Mouse (Mus musculus) lung, postnatal 0 days (tissue): ENCODE data around the gene Spag17. TPM values are rescaled to one million over a fixed set of nuclear protein-coding genes. Genes with fewer than 3 reads are reported as not detected.

Experiments
- ATAC-seq: fragments of 200-750 bp; cut with Nextera tagmentation; 2 replicates; pipeline ENCODE4 v1.8.0; 2017; ENCODE audit warnings: moderate library complexity
- DNase-seq: peaks from one replicate; pipeline ENCODE4 v3.0.0-alpha.2; 2016; ENCODE audit warnings: low spot score
- H3K27ac ChIP-seq: fragments of 300-500 bp; sonication (generic); 2 replicates; pipeline ENCODE4 v1.5.1; 2014; ENCODE audit warnings: antibody characterized with exemption, mild to moderate bottlenecking, low read length, mixed read lengths
- H3K27me3 ChIP-seq: fragments of 300-500 bp; sonication (generic); replicated peaks from 2 replicates; pipeline ENCODE4 v1.6.1; 2014; ENCODE audit warnings: low read length, mixed read lengths; ENCODE audit not compliant: insufficient read depth
- H3K36me3 ChIP-seq: fragments of 300-500 bp; sonication (generic); 2 replicates; pipeline ENCODE4 v1.6.1; 2014; ENCODE audit warnings: low read length, mixed read lengths; ENCODE audit not compliant: insufficient read depth
- H3K4me1 ChIP-seq: fragments of 300-500 bp; sonication (generic); 2 replicates; pipeline ENCODE4 v1.6.1; 2014; ENCODE audit warnings: antibody characterized with exemption, low read depth, low read length, mixed read lengths; ENCODE audit not compliant: insufficient read depth
- H3K4me2 ChIP-seq: fragments of 300-500 bp; sonication (generic); replicated peaks from 2 replicates; pipeline ENCODE4 v1.6.1; 2014; ENCODE audit warnings: low read depth, mild to moderate bottlenecking, low read length, moderate library complexity, mixed read lengths
- H3K4me3 ChIP-seq: fragments of 300-500 bp; sonication (generic); 2 replicates; pipeline ENCODE4 v1.5.1; 2014; ENCODE audit warnings: low read depth, low read length
- H3K9ac ChIP-seq: fragments of 300-500 bp; sonication (generic); replicated peaks from 2 replicates; pipeline ENCODE4 v1.6.1; 2014; ENCODE audit warnings: low read depth, mild to moderate bottlenecking
- H3K9me3 ChIP-seq: fragments of 300-500 bp; sonication (generic); 2 replicates; pipeline ENCODE4 v1.6.1; 2016; ENCODE audit warnings: low read length, mixed read lengths
- CTCF ChIP-seq: IDR thresholded peaks from 2 replicates; pipeline ENCODE4 v1.5.1; 2016; ENCODE audit warnings: antibody characterized with exemption, mild to moderate bottlenecking
- EP300 ChIP-seq: IDR thresholded peaks from 2 replicates; pipeline ENCODE4 v1.6.1; 2016; ENCODE audit warnings: antibody characterized with exemption, mild to moderate bottlenecking, control low read depth
- WGBS: fragments of 180-500 bp; shearing (Covaris S2); extraction: QIAGEN DNeasy Blood & Tissue Kit; methylation state at CpG from one replicate; pipeline ENCODE4 v1.1.7; 2014; 5-methylcytosine and 5-hydroxymethylcytosine counted together
- polyA plus RNA-seq: library from polyadenylated mRNA; unstranded; fragments of >200 nt; fragmentation: Nextera tagmentation; extraction: Ambion mirVana; gene quantifications from 2 replicates; pipeline ENCODE4 v1.2.1, GENCODE M21; 2015

The Spag17 gene
- polyA plus RNA-seq, result 5.9 and 10.1 TPM in 2 replicates

DNA sequence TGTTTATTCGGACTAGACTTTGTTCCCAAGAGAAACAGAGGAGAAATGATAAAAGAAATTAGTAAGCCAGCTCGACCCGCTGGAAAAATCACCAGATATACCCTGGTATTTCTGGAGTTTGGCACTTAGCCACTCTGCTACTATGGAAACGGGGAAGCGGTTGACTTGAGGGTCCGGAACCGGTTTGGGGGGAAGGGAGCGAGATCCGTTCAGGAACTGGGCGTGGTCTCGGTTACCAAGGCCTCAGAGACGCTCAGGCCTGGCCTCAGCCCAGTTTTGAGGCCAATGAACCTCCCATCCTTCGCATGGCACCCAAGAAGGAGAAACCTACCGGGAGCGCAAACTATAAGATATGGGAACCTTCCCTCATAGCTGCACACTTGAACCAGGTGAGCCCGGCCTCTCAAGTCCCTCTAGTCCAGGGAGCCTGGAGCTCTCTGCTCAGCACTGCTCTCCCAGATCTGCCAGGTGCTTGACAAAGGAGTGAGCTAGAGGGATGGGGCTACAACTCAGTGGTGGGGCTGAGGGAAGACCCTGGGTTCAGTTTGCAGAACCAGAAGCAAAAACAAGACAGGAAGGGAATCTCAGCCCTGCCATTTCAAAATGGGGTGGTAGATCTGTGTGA, at the start of gene Spag17:
Gene Spag17, plus strand, starts transcription at position 220 of the 625 bp plus-strand sequence.
- DNase-seq (peak; percentile 67), ATAC-seq (peak; percentile 92)
- TF ChIP-seq EP300, result no peak
- TF ChIP-seq CTCF, result no peak
- Histone ChIP-seq H3K9me3 (no peaks in the 10 kb centered on the region), H3K9ac (no peak within 1 kb of the TSS), H3K27me3 (no peaks in the 10 kb centered on the region), H3K36me3 (no peaks in the 10 kb centered on the region), H3K4me1 (no peaks in the 10 kb centered on the region), H3K27ac (no peak within 1 kb of the TSS), H3K4me3 (no peak within 1 kb of the TSS), H3K4me2 (peak within 1 kb of the TSS; percentile 42)
- 13% methylated on average over 16 of the region's 16 CpGs for WGBS

DNA sequence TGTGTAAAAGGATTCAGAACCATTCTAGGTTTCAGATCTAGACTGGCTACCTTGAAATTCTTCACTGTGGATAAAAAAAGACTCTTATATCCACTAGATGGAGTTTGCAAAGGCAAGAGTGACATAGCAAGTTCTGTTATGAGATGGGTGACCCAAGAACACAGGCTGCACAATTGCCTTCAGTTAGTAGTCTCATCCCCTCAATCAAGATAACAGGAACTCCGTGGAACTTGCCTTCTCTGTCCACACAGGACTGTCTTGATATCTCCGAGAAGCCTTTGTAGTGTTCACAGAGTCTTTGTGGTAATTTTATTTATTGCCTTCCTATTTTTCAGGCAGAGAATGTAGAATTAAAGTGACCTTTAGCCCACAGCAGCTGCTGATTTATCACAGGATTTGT, 42.9 kb upstream of the Spag17 start:
- Histone ChIP-seq H3K27me3 (no peaks in the 10 kb centered on the region), H3K4me1 (no peaks in the 10 kb centered on the region), H3K36me3 (no peaks in the 10 kb centered on the region), H3K9me3 (no peaks in the 10 kb centered on the region), H3K9ac (no peak overlapping the region), H3K4me2 (no peak overlapping the region), H3K27ac (no peak overlapping the region), H3K4me3 (no peak overlapping the region)
- 30% methylated on average over 2 of the region's 2 CpGs for whole genome bisulfite sequencing
- TF ChIP-seq EP300 (no peak), CTCF (no peak)
- no peak for DNase-seq
- no peak for ATAC-seq

DNA sequence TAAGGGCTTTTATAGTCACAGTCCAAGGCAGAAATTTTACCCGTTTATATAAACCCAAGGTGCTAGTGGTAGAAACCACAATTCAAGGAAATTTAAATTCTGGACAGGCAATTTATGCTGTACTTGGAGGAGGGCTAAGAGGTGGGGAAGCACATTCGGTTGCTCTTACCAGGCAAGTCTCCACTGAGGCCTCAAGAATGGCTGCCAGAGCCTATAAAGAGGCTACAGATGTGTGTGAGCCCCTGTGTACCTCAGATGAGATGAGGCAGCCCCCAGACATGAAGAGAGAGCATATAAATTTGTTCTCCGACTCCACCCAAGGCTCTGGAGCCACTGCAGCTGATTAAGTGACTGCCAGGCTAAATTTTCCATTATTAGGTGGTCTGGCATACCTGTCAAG, 42.4 kb upstream of the Spag17 start:
- WGBS, result 66% methylated on average over 3 of the region's 3 CpGs
- H3K4me3 ChIP-seq, result no peak overlapping the region
- H3K9ac ChIP-seq, result no peak overlapping the region
- no peaks in the 10 kb centered on the region for H3K4me1 ChIP-seq
- no peak overlapping the region for H3K4me2 ChIP-seq
- ATAC-seq (no peak), DNase-seq (no peak)
- H3K9me3 ChIP-seq, result no peaks in the 10 kb centered on the region
- H3K36me3 ChIP-seq, result no peaks in the 10 kb centered on the region
- H3K27me3 ChIP-seq, result no peaks in the 10 kb centered on the region
- no peak overlapping the region for H3K27ac ChIP-seq
- TF ChIP-seq EP300 (no peak), CTCF (no peak)

DNA sequence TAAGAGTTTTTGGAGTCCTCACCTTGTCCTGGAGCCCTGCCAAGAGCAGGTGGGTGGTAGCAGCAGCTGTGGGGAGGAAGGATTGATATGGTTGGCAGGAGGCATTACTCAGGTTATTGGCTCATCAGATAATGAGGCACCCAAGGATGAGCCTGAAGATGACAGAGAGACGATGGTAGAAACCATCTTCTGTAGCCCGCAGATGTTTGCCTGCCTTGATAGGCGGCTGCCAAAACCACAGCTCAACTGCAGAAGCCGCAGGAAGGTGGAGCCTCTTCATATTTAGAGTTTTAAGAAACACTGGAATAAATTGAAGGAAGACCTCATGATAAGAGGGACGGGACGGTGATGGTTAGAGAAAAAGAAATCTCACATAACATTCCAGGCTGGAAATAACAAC, 42.0 kb upstream of the Spag17 start:
- H3K4me1 ChIP-seq, result no peaks in the 10 kb centered on the region
- H3K36me3 ChIP-seq, result no peaks in the 10 kb centered on the region
- H3K4me3 ChIP-seq, result no peak overlapping the region
- no peaks in the 10 kb centered on the region for H3K9me3 ChIP-seq
- no peak overlapping the region for H3K4me2 ChIP-seq
- no peak overlapping the region for H3K9ac ChIP-seq
- no peak overlapping the region for H3K27ac ChIP-seq
- DNase-seq (no peak), ATAC-seq (no peak)
- TF ChIP-seq CTCF, result no peak
- TF ChIP-seq EP300, result no peak
- 71% methylated on average over 6 of the region's 6 CpGs for WGBS
- no peaks in the 10 kb centered on the region for H3K27me3 ChIP-seq

DNA sequence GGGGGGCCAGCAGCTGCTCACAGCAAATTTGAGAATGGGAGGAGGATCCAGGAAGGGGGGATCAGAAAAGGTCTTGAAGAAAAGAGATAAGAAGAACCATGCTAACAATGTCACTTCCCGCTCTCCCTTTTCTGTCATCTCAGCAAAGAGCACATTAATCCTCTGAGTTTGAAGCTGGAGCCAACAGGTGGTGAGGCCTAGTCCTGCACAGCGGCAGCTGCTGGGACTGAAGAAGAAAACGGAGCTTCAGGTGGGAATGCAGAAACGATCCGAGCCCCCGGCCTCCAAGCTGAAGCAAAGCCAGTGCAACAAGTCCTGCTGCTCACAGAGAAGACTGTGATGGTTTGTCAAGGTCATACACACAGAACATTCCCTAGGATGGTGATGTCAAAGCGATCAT, 34.3 kb upstream of the Spag17 start:
- no peak overlapping the region for H3K27ac ChIP-seq
- no peak overlapping the region for H3K4me3 ChIP-seq
- no peaks in the 10 kb centered on the region for H3K36me3 ChIP-seq
- no peak overlapping the region for H3K9ac ChIP-seq
- no peak for DNase-seq
- WGBS, result 43% methylated on average over 7 of the region's 7 CpGs
- TF ChIP-seq EP300 (no peak), CTCF (no peak)
- H3K4me2 ChIP-seq, result no peak overlapping the region
- no peaks in the 10 kb centered on the region for H3K4me1 ChIP-seq
- ATAC-seq, result no peak
- no peaks in the 10 kb centered on the region for H3K9me3 ChIP-seq
- H3K27me3 ChIP-seq, result no peaks in the 10 kb centered on the region

DNA sequence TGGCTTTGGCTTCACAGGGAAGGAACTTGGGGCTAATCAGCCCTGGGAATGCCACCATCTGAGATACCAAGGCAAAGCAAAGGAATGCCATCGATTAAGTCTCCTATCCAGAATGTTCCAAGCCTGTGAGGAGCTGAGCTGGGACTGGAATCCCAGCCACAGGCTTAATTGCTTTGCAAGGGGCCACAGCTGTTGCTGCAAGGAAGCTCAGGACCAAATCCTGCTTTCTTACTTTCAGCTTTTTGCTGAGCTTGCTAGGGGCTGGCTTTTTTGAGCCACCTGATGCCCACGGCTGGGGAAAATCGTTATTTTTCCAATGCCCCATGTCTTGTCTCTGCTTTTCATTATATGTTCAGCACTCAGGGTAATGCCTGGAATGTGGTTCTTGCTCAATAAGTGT, 30.6 kb upstream of the Spag17 start:
- TF ChIP-seq EP300, result no peak
- no peak for TF ChIP-seq CTCF
- Histone ChIP-seq H3K27ac (no peak overlapping the region), H3K4me3 (no peak overlapping the region), H3K4me1 (no peaks in the 10 kb centered on the region), H3K4me2 (no peak overlapping the region), H3K9ac (no peak overlapping the region), H3K27me3 (no peaks in the 10 kb centered on the region), H3K36me3 (no peaks in the 10 kb centered on the region), H3K9me3 (no peaks in the 10 kb centered on the region)
- 69% methylated on average over 3 of the region's 3 CpGs for WGBS
- ATAC-seq, result no peak
- DNase-seq, result no peak

DNA sequence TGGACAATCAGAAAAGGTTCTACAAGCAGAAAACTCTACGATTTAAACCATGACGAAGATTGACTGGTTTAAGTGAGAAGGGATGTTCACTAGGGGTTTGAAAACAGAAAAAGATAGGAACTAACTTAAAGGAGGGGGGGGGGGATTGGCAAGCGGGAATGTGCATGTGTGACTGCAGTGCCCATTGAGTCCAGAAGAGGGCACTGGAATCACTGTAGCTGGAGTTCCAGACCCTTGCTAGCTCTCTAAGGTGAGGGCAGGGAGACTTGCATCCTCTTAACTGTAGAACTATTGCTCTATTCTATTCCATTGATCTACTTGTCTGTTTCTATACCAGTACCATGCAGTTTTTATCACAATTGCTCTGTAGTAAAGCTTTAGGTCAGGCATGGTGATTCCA, 26.3 kb upstream of the Spag17 start:
- ATAC-seq (no peak), DNase-seq (no peak)
- TF ChIP-seq CTCF (peak; percentile 52), EP300 (no peak)
- Histone ChIP-seq H3K9ac (no peak overlapping the region), H3K27ac (no peak overlapping the region), H3K4me1 (no peaks in the 10 kb centered on the region), H3K9me3 (no peaks in the 10 kb centered on the region), H3K4me3 (no peak overlapping the region), H3K4me2 (no peak overlapping the region), H3K27me3 (no peaks in the 10 kb centered on the region), H3K36me3 (no peaks in the 10 kb centered on the region)
- WGBS, result 74% methylated on average over 3 of the region's 3 CpGs
